Mouse (Mus musculus): ENCODE measurements at regions not wholly inside any gene's neighbourhood (a gene's known extent, or its start where the extent isn't known, plus 50 kb on each side); places are given as distances from the start of the nearest gene placed in this dataset.

- DNase-seq (ENCODE audit: low spot score), result no peak
- intact Hi-C loops (cut with DNase I), result loop anchor here (10.0 kb wide), 1 partner anchor 107 kb away; no protein-coding TSS in a partner anchor
Observed at GRCm38 (mm10) chrX:76942136-76942535, 339.4 kb upstream of the Cldn34d start.

- no peak for DNase-seq (ENCODE audit: low spot score)
- intact Hi-C loops (cut with DNase I), result no loop called here
Observed at GRCm38 (mm10) chrX:76938315-76938714, 335.6 kb upstream of the Cldn34d start.

All from heart, postnatal 25 days (tissue).